Mouse (Mus musculus): Measurements from ENCODE around the gene Plch2.

DNA sequence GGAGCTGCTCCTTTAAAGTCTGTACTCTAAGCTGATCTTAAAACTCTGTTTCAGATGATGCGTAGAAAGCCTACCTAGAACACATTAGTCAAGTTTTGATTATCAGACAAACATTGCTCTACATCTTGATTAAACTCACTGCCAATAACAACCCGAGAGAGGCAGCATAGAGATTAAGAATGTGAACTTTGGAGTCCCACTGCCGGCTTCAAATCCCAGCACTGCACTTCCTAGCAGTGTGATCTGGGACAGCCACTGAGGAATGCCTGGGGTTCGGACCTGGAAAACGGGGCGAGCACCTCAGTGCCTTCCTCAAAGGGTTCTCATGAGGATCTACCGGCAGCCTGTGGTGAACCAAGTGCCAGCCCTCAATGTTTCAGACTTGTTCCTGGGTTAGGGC, 27.8 kb upstream of the Plch2 start:
- no peak for TF ChIP-seq CTCF (IDR thresholded peaks at IDR 0.05; ENCODE audit: borderline replicate concordance, extremely low read depth, insufficient read depth, insufficient read length)
- no peak for TF ChIP-seq POLR2A (IDR thresholded peaks at IDR 0.05; ENCODE audit: borderline replicate concordance, extremely low read depth, insufficient read depth, insufficient read length, poor library complexity, severe bottlenecking)

Data from brain, embryonic 14.5 days (tissue).